Mouse (Mus musculus) adrenal gland, postnatal 36 days (tissue): ENCODE data around the gene Zfp473. TPM values are rescaled to one million over a fixed set of nuclear protein-coding genes. Genes with fewer than 3 reads are reported as not detected.
A peak's percentile ranks its signal among the peaks of the same experiment; 100 is the strongest.
"Not testable (repeated sequence)": the region's sequence is repeated elsewhere in the genome, so short reads cannot be mapped to it uniquely, and the experiment has no call there.

Source experiments
- DNase-seq, 2 experiments: peaks; one replicate each; pipeline ENCODE4 v3.0.0; 2021; ENCODE audit warnings: mixed read lengths in 1 of 2
- long read RNA-seq, 2 experiments: library from polyadenylated mRNA; stranded (forward); transcript quantifications; one replicate each; pipeline ENCODE4 v2.0.0; 2021; ENCODE audit warnings: borderline sequencing depth in 2 of 2
- total RNA-seq, 2 experiments: library from RNA; stranded (reverse); gene quantifications; 2 replicates each; pipeline ENCODE4 v1.2.3; 2021

The Zfp473 gene
- total RNA-seq: under 1 TPM; 0.49 to 0.70 TPM
- long read RNA-seq, experiment 1: 0 reads
- long read RNA-seq, experiment 2: 0 reads

DNA sequence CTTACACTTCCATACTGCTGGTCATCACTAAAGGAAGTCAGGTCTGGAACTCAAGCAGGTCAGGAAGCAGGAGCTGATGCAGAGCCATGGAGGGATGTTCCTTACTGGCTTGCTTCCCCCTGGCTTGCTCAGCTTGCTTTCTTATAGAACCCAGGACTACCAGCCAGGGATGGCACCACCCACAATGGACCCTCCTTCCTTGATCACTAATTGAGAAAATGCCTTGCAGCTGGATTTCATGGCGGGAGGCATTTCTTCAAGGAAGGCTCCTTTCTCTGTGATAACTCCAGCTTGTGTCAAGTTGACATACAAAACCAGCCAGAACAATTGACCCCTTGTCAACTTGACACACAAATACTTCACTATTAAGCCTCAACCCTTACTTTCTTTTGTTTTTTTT is at the start of gene Zfp473:
TSS of gene Zfp473 (minus strand) at position 101 of the 400 bp plus-strand sequence.
- DNase-seq: not testable (repeated sequence)

DNA sequence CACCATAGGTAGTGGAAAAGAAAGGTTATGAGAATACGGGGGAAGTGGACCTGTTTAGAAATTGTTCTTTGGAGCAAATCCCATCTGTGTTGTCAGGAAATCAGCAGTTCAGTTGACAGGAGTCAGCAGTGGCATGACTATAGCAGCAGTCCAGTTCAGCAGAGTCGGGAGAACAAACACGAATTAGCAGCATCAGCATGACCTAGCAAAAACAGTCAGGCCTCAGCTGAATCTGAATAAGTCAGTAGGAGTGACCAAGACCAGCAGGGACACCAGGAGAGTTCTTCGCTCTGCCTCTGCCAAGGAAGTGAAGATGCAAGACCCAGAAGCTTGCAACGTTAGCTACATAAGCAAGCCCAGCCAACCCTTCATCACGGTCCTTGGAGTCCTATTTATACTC is 41.9 kb upstream of the Zfp473 start:
- DNase-seq: no peak

DNA sequence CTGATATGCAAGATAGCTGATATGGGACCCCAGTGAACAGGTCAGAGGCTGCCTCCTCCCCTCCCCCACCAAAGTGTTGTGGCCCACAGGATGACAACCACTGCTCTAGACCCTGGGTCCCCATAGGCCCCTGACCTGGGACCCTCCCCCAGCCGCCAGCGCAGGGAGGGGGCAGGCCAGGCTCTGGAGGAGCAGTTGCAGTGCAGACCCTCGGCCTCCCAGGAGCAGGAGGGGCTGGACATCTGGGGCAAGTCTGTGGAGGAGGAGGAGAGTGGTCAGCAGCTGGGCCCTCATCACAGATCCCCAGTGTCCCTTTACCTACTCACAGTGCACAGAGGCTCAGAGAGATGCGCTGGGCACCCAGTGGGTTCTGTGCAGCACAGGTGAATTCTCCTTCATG is 39.2 kb upstream of the Zfp473 start:
- DNase-seq: no peak

DNA sequence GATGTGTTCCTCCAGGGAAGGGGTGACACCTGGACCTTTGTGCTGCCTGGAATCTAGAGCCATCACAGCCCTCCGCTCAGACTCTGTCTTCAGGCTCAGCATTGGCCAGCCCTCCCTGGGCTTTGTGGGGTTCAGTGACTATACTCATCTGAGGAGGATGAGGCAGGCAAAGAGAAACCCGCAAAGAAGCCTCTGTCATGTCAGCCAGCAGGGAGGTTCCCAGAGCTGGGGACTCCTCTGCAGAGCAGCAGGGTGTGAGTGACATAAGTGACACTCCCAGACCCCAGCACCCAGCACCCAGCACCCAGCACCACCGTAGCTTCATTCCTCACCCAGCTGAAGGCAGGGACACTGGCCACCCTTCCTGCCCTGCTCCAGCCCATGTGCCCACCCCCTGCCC is 38.7 kb upstream of the Zfp473 start:
- DNase-seq: no peak

DNA sequence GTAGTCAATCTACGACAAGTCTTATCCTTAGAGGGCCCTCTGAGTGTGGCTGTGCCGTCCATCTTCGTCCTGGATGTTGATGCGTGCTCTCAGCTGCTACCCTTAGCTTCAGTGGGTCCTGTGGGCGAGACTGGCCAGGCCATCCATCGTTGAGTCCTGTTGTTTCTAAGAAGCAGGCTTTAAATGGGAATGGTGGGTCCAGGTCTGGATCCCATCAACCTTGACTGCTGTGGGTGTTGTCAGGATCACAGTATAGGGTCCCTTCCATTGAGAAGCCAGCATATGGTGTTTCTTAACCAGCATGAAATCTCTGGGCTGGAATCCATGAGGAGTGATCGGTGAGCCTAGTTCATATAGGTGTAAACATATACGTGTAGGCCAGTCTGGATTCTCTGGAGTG is 29.3 kb upstream of the Zfp473 start:
- DNase-seq: no peak

DNA sequence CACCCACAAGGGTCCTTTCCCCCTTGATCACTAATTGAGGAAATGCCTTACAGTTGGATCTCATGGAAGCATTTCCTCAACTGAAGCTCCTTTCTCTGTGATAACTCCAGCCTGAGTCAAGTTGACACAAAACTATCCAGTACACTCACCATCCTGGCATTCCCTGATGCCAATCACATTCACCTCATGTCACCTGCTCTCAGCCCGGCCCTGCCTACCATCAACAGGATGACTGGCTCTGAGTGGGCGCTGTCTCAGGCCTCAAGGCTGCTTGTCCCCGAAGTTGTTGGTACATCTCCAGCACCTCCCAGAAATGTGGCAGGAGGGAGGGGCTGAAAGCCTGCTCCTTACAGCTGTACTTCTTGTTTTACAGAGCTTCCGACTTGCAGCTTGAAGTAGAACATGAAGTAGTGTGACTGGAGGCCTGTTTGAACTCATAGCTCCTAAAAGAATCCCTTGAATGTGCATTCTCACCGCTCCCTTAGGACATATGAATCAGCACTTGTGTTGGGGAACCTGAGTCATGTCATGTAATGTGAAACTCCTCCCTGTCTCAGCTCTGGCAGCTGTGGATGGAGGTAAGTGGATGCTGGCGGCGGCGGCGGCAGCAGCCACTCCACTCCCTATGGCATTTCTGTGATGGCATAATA is 26.1 kb upstream of the Zfp473 start:
- no peak for DNase-seq

DNA sequence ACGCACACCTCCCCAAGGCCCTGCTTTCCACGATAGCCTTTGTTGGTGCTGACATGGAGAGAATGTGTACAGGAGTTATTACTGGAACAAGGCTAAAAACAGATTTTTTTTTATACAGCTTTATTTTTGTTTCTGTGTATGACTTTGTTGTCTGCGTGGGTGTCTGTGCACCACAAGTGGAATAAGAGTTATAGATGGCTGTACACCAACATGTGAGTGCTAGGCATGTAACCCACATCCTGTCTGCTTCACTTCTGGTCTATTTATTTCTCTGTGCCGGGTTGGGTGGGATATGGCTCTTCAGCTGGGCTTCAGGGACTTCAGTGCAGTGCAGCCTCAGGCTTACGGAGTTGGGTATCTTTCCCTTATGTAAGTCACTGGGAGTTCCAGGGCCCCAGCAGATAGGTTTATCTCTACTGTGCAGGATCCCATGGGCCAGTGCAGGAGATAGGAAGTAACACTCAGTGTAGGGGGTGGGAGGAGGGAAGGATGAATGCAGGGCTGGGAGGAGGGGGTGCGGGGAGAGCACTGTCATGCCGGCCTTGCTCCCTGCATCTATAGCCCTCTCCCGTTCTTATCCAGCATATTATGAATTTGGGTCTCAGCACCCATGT is 21.8 kb upstream of the Zfp473 start:
- DNase-seq: no peak

DNA sequence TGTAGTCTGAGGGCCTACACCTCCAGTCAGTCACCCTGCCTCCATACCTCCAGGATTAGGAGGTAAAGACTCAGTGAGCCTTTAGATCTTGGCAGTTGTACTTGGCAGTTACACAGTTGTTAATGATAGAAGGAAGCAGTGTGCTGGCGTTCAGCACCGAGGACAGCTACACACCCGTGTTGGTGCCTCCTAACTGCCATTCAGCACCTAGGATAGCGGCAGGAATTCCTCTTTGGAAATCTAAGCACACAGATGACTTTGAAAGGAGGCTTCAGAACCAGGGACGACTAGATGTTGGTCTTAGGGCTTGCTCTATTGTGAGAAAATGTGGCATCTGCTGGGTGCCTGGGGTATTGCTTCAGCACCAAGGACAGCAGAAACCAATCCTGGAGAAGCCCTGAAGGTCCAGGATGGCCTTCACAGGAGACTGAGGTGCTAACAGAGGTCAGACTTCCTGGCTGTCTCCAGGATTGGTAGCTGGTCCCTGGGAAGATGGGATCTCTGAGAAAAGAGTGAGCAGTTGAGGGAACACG is 19.3 kb upstream of the Zfp473 start:
- peak; percentile 78 to 84 for DNase-seq

DNA sequence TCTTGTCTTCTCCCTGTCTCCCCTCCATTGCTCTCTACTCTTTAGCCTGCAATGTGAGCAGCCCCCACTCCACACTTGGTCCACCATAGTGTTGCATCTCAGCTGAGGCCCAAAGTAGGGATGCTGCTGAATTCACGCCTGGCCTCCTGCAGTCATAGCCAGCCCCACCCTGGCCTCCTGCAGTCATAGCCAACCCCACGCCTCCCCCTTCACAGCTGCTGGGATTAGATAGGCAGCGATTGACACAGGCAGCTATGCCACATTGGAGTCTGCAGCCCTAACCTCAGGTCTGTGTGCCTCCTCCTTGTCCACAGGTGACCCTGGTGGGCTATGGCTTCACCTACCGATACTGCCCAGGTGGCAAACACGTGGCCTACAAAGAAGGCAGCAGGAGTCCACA is 17.3 kb upstream of the Zfp473 start:
- no peak for DNase-seq

DNA sequence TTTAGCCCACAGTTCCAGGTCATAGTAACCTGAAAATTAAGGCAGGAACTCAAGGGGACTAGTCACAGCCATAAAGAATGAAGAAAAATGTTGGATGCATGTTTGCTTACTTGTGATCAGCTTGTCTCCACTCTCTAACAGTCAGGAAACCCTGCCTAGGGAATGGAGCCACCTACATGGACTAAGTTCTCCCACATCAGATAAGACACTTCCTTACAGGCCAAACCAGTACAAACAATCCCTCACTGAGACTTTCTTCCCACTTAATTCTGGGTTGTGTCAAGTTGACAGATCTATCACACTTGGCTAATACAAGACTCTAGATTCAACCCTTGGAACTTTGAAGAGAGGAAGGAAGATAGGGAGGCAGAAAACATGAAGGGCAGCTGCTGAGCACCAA is 9.5 kb upstream of the Zfp473 start:
- no peak for DNase-seq

DNA sequence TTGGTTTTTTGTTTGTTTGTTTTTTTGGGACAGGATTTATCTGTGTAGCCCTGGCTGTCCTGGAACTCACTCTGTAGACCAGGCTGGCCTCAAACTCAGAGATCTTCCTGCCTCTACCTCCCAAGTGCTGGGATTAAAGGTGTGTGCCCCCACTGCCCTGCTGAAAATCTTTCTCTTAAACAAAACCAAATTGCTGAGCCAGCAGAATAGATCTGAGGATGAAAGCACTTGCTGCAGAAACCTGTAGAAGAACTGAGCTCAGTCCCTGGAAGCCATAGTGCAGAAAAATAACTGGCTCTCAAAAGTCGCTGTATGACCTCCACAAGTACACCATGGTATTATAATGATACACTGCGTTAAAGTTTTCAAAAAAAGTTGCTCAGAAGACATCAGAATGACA is 6.3 kb upstream of the Zfp473 start:
- DNase-seq: no peak

DNA sequence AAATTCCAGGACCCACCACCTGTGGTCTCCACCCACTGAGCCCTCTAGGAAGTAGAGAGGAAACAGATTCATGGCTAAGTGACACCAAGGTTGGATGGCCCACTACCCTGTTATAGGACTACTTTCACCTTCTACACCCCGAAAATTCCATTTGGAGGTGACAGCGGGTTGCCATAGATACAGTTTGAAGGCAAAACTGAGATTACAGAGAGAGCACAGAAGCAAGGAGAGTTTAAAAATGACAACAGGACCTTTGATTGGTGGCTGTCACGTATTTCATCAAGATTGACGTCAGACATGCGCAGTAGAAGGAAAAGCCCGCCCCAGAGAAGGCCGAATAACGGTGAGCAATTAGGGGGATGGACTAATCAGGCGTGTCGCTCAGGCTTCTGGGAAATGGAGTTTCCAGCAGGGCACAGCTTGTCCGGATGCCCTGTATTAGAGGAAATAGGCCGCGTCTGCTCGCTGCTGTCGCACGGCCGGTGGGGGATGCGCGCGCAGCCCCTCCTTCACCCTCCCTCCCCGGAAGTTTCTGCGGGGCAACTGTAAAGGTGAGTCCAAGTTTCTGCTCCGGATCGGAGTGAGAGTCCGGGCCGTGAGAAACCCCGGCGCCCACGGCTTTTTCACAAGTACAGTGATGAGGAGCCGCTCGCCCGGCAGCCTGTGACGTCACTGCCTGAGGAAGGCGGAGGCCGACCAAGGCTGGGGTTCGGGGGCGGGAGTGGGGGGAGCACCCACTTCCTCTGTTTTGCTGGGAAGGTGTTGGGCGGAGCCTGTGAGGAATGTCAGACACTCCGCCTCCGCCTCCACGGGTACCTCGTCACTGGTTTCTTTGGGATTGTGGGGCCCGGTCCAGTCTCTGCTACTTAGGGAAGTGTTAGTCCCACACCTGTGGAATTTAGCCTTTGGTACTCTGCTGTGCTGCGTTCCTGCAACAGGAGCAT is 2.5 kb downstream of the Zfp473 start, which contains the start of gene Vrk3:
TSS of gene Vrk3 (plus strand) at position 313 of the 944 bp plus-strand sequence.
- DNase-seq: peak; percentile 93 to 95

DNA sequence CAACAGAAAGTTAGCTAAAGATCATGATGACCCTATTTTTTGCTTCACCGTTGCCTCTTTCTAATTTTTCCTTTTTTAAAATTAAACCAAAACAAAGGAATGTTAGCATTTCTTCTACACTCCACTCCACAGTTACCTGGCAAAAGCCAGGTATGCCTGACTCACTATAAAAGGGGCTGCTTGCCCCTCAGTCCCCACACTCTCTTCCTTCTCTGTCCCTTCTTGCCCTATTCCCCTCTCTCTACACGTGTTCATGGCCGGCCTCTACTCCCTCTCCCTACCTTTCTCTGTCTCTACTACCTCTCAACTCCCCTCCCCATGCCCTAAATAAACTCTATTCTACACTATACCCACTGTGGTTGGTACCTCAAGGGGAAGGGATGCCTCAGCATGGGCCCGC is 3.7 kb downstream of the Zfp473 start:
- DNase-seq: no peak

DNA sequence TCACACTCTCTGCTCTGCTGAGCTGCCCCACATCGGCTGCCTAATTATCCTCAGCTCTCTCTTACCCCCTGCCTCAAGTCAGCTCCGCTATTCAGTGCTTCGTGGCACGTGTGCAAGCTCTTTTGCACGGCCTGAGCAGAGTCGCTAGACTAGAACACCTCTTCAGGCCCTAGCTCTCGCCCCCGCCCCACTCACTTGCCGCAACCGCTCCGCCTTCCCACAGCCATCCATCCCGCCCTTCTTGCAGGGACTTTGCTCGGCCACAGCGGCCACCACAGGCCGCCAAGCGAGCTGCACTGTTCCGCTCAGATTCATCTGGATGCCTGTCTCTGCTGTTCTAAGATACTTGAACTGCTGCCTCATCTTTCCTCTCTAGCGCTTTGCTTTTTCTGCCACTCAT is 5.8 kb downstream of the Zfp473 start:
- DNase-seq: peak; percentile 82 to 89

DNA sequence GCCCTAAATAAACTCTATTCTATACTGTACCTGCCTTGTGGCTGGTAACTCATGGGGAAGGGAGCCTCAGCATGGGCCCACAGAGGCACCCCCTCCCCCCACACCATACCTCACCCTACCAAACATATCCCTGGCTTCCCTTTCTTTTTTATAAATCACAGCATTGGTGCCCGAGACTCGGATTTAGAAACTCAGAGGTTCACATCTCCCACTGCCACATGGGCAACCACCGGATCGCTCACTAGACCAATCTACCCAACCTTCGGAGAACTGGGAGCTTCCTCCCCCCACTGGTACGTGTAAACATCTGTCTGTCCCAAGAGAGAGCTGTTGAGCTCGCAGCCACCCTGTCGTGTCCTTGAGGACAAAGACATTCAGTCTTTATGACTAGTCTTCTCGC is 6.6 kb downstream of the Zfp473 start:
- DNase-seq: no peak

DNA sequence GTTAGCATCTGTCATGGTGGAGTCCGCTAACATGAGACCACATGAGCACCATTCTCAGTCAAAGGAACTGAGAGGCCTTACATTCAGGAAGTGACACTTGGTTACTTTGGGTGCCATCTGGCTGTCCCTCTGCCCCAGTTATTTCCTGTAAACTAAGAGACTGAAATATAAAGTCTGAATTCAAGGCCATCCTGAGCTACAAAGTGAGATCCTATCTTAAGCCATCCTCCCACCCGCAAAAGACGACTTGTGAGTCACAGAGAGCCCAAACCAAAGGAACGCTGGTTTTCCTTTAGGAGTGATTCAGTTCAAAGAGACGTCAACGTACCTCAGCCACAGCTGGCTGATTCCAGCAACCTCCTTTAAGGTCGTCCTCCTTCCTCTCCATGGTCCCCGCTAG is 9.5 kb downstream of the Zfp473 start:
- no peak for DNase-seq

DNA sequence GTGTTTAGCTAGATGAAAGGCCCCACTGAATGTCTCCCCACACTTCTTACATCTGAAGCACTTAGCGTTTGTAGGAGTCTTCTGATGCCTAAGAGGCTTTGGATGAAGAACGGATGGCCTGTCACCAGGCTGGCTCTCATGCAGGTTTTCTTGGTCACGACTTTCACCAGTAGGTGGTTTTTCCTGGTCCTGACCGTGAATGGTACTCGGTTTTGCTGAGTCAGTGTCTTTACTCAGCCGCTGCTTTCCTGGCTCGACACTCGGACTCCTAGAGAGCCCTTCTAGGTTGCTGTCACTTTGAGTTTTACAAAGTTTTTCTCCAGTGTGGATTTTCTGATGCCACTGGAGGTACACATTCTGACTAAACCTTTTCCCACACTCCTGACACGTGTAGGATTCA is 17.1 kb downstream of the Zfp473 start:
- DNase-seq: no peak

DNA sequence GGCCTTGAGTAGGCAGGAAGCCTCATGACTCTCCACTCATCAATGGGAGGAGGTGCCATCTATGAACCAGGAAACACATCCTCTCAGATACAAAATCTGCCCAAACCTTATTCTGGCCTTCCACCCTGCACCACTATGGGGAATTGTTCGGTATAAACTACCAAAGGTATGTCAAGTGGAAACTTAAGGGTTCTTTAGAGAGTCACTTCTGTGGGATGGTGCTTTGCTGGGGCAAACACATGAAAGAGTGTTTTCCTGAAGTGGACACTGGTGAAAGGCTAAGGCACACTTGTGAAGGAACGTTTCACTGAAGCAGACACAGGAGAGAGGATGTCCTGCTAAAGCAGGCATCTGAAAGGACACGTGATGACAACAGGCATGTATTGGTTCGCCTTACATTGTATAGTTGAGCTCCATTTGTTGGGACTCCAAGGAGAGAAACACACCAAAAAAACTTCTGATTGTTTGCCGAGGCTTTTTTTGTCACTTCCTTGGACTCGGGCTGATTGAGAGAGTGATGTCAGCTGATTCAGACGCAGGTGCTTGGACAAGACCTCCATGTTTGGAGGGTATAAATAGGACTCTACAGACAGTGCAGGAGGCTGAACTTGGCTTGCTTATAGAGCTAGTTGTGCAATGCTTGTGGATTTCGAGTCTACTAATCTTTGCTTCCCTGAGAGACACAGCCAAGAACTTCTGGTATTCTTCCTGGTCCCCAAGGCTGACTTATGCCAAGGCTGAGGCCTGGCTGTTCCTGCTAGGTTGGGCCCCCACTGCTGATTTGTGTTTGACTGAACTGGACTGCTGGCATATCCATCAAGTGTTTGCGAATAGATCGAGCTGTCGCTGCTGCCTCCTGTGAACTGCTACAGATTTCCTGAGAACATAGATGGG is 22.5 kb downstream of the Zfp473 start:
- no peak for DNase-seq

DNA sequence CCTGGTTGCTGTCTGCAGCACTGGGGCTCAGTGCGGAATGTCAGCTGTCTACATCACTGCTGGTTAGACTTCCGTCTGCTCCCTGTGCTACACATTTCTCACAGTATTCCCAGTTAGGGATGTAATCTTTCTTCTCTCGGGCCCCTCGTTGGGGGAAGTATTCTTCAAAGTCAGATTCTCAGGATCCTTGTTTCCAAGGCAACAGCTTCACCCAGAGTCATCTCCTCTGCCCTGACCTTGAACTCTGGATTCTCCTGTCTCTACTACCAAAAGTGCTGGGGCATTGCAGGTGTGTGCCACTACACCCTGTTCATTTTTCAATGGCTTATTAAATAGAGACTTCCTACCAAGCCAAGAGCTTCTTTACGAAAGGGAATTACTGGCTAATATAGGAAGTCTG is 23.7 kb downstream of the Zfp473 start:
- no peak for DNase-seq

DNA sequence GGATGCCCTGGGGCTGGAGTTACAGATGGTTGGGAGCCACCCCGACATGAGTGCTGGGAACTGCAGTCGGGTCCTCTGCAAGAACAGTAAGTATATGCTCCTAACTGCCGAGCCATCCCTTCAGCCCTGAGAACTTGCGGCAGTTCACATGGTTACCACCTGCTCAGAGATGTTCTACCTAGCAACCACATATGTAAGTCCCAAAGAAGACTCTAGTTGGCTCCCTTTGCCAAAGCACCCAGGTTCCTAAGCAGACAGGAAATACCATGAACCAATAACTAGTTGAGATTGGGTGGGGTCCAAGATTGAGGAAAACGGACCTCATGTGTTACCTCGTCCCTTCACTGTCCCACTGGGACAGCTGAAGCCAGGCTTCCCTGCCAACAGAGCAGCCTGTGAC is 24.5 kb downstream of the Zfp473 start:
- DNase-seq: no peak

DNA sequence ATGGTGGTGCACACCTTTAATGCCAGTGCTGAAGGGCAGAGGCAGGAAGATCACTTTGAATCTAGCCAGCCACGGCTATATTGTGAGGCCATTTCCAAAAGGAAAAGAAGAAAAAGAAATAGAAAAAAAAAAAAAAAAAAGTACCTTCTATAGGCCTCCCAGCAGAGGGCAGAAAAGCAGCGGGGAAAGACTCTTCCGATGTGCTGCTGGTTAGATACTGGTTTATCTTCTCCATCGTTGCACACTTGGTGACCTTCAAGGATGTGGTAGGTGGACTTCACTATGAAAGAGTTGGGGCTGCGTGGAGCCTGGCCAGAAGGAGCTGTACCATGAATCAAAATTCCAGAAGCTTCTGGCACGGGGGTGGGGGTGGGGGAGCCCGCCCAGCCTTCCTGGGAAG is 26.5 kb downstream of the Zfp473 start:
- peak in 1 of 2 experiments; percentile 40 for DNase-seq

DNA sequence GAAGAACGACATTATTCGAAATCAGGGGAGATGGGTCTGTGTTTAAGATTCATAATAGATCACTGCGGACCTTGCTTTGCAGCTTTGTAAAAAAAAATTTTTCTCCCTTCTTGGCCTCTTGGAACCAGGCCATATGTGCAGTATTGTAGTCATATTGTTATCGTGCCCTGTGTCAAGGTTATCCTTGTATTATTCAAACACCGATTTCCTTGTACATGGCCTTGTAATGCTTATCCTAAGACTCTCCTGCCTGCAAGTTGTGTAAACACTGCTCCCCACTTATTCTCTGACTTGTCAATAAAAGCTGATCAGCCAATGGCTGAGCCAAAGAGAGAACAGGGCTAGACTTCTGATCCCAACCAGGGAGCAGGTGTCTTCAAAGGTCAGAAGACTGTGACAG is 28.8 kb downstream of the Zfp473 start:
- peak in 1 of 2 experiments; percentile 22 for DNase-seq
